Mouse (Mus musculus) stomach, embryonic 14.5 days (tissue): ENCODE measurements around the gene Slc6a20a. TPM values are rescaled to one million over a fixed set of nuclear protein-coding genes. Genes with fewer than 3 reads are reported as not detected.

ENCODE experiments used
- ATAC-seq: fragments of 200-750 bp; cut with Nextera tagmentation; 2 replicates; pipeline ENCODE4 v1.8.0; 2017; ENCODE audit warnings: low read depth, moderate TSS enrichment; ENCODE audit not compliant: insufficient number of reproducible peaks, insufficient read depth, low FRiP score
- H3K27ac ChIP-seq: fragments of 300-500 bp; sonication (generic); 2 replicates; pipeline ENCODE4 v1.5.1; 2014; ENCODE audit warnings: mild to moderate bottlenecking, low read length, moderate library complexity, mixed read lengths
- H3K27me3 ChIP-seq: fragments of 300-500 bp; sonication (generic); 2 replicates; pipeline ENCODE4 v1.6.1; 2014; ENCODE audit warnings: low read length, control low read depth, mixed read lengths; ENCODE audit not compliant: control insufficient read depth, insufficient read depth
- H3K36me3 ChIP-seq: fragments of 300-500 bp; sonication (generic); 2 replicates; pipeline ENCODE4 v1.6.1; 2014; ENCODE audit warnings: mild to moderate bottlenecking, control low read depth, low read length, moderate library complexity, mixed read lengths; ENCODE audit not compliant: control insufficient read depth, insufficient read depth
- H3K4me1 ChIP-seq: fragments of 300-500 bp; sonication (generic); 2 replicates; pipeline ENCODE4 v1.6.1; 2014; ENCODE audit warnings: low read length, control low read depth, mixed read lengths; ENCODE audit not compliant: control insufficient read depth, insufficient read depth
- H3K4me2 ChIP-seq: fragments of 300-500 bp; sonication (generic); replicated peaks from 2 replicates; pipeline ENCODE4 v1.6.1; 2014; ENCODE audit warnings: low read depth, low read length, control low read depth
- H3K4me3 ChIP-seq: fragments of 300-500 bp; sonication (generic); 2 replicates; pipeline ENCODE4 v1.5.1; 2014; ENCODE audit warnings: low read depth, low read length, control low read depth
- H3K9ac ChIP-seq: fragments of 300-500 bp; sonication (generic); replicated peaks from 2 replicates; pipeline ENCODE4 v1.6.1; 2014; ENCODE audit warnings: low read depth, mild to moderate bottlenecking, control low read depth, low read length, moderate library complexity, mixed read lengths
- H3K9me3 ChIP-seq: fragments of 300-500 bp; sonication (generic); 2 replicates; pipeline ENCODE4 v1.6.1; 2016; ENCODE audit warnings: low read depth, low read length, control low read depth; ENCODE audit not compliant: control insufficient read depth
- WGBS: fragments of 180-500 bp; shearing (Covaris S2); extraction: QIAGEN DNeasy Blood & Tissue Kit; methylation state at CpG from one replicate; pipeline ENCODE4 v1.1.7; 2014; 5-methylcytosine and 5-hydroxymethylcytosine counted together
- polyA plus RNA-seq: library from polyadenylated mRNA; unstranded; fragments of >200 nt; fragmentation: Nextera tagmentation; extraction: Ambion mirVana; gene quantifications from 2 replicates; pipeline ENCODE4 v1.2.1, GENCODE M21; 2014

The Slc6a20a gene
- polyA plus RNA-seq, 1 experiment from 2014 or later: 0.27 TPM

- ATAC-seq: no peak
- H3K36me3 ChIP-seq: no peaks in the 10 kb centered on the region
- H3K27ac ChIP-seq: no peak overlapping the region
- WGBS: 73% methylated on average over 3 of the region's 3 CpGs
- H3K4me1 ChIP-seq: no peaks in the 10 kb centered on the region
- no peak overlapping the region for H3K4me2 ChIP-seq
- no peak overlapping the region for H3K9ac ChIP-seq
- H3K4me3 ChIP-seq: no peak overlapping the region
- H3K9me3 ChIP-seq: no peaks in the 10 kb centered on the region
- no peaks in the 10 kb centered on the region for H3K27me3 ChIP-seq
Observed at GRCm38 (mm10) chr9:123631666-123632065, 47.0 kb downstream of the Slc6a20a start.

DNA sequence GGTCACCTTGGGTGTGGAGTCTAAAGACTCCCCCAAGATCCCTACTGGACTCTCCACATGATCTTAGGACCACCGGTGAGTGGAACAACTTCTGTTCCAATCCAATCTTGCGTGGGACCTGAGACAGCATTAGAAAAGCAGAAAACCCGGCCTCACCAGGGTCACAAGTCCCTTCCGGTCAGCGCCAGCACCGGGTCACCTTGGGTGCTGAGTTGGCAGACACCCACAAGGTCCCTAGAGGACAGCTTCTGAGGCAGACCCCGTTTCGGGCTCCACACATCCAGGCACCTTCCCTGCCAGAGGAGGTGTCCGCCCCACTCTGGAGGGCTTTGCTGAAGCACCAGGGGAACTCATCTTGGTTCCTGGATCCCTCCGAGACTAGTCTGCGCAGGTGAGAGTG, 52.9 kb downstream of the Slc6a20a start:
- H3K4me1 ChIP-seq: no peaks in the 10 kb centered on the region
- WGBS: 94% methylated on average over 11 of the region's 11 CpGs

DNA sequence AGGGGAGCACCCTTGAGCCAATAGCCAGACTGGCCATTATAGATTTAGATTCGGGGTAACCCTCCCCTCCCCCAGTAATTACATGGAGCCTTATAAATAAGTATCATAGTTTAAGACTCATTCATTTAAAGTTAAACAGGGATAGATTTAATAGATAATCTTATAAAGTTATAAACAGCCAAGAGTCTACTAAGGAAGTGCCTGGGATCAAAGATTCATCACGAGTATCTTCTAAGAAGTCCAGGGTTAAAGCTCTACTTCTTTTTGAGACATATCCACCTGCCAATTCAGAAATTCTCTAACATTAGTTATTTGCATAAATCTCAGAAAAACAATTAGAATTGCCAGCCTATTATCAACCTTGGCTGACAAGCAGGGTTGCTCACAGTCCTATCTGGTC, 53.9 kb downstream of the Slc6a20a start:
- ATAC-seq: no peak
- Histone ChIP-seq H3K4me2 (no peak overlapping the region), H3K4me1 (no peaks in the 10 kb centered on the region), H3K36me3 (no peaks in the 10 kb centered on the region), H3K4me3 (no peak overlapping the region), H3K9me3 (no peaks in the 10 kb centered on the region), H3K27ac (no peak overlapping the region), H3K27me3 (no peaks in the 10 kb centered on the region), H3K9ac (no peak overlapping the region)
- WGBS: 83% methylated on average over 2 of the region's 2 CpGs

More for the DNA sequence above, 52.9 kb downstream of the Slc6a20a start:
- ATAC-seq: no peak
- no peaks in the 10 kb centered on the region for H3K27me3 ChIP-seq
- no peak overlapping the region for H3K4me2 ChIP-seq
- H3K4me3 ChIP-seq: no peak overlapping the region
- no peak overlapping the region for H3K27ac ChIP-seq
- no peaks in the 10 kb centered on the region for H3K9me3 ChIP-seq
- H3K9ac ChIP-seq: no peak overlapping the region
- H3K36me3 ChIP-seq: no peaks in the 10 kb centered on the region

- 76% methylated on average over 5 of the region's 5 CpGs for WGBS
- no peak overlapping the region for H3K4me3 ChIP-seq
- H3K4me1 ChIP-seq: no peaks in the 10 kb centered on the region
- H3K36me3 ChIP-seq: no peaks in the 10 kb centered on the region
- H3K9me3 ChIP-seq: no peaks in the 10 kb centered on the region
- no peak for ATAC-seq
- H3K27ac ChIP-seq: no peak overlapping the region
- no peaks in the 10 kb centered on the region for H3K27me3 ChIP-seq
- no peak overlapping the region for H3K9ac ChIP-seq
- no peak overlapping the region for H3K4me2 ChIP-seq
Observed at GRCm38 (mm10) chr9:123620311-123621098, 58.2 kb downstream of the Slc6a20a start.

DNA sequence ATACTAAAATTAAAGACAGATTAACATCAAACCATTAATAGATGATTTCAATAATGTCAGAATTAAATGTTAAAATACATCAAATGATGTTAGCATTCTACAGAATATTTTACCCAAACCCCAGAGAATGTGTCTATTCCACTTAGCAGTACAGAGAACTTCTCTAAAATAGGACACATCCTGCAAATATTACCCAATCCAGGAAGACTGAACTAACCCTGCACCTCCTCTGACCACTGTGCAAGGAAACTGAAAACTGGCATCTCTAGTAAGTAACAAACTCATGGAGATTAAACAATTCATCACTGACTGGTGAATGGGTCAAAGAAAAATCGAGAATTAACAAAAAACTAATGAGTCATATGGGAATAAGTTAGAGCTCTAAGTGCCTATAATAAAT, 77.2 kb downstream of the Slc6a20a start:
- Histone ChIP-seq H3K9me3 (no peaks in the 10 kb centered on the region), H3K36me3 (no peaks in the 10 kb centered on the region), H3K4me2 (no peak overlapping the region), H3K4me1 (no peaks in the 10 kb centered on the region), H3K27me3 (no peaks in the 10 kb centered on the region), H3K9ac (no peak overlapping the region), H3K4me3 (no peak overlapping the region), H3K27ac (no peak overlapping the region)
- 69% methylated on average over 1 of the region's 1 CpGs for WGBS
- ATAC-seq: no peak

DNA sequence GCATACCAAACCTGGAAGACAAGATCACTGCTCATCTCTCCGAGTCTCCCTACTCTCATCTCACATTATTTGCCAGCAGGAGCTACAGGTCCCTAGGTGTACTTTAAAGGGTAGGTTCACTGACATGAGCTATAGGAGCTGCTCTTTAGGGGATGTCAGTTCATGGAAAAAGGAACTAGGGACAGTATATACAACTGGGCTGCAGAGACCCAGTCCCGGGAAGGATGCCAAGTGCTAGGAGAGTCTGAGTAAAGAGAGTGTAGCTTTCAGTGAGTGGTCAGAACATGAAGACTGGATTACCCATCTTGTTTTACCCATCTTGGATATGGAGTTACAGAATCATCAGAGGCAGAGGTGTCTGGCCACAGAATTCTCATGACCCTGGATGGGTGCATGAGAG, 81.3 kb downstream of the Slc6a20a start:
- Histone ChIP-seq H3K36me3 (peaks cover 10% of the 10 kb centered on the region; the same call in 1 of the 2 replicates), H3K4me2 (no peak overlapping the region), H3K9ac (no peak overlapping the region), H3K4me1 (no peaks in the 10 kb centered on the region), H3K27me3 (no peaks in the 10 kb centered on the region), H3K4me3 (no peak overlapping the region), H3K9me3 (no peaks in the 10 kb centered on the region), H3K27ac (no peak overlapping the region)
- ATAC-seq: no peak
- 94% methylated on average over 2 of the region's 2 CpGs for WGBS

DNA sequence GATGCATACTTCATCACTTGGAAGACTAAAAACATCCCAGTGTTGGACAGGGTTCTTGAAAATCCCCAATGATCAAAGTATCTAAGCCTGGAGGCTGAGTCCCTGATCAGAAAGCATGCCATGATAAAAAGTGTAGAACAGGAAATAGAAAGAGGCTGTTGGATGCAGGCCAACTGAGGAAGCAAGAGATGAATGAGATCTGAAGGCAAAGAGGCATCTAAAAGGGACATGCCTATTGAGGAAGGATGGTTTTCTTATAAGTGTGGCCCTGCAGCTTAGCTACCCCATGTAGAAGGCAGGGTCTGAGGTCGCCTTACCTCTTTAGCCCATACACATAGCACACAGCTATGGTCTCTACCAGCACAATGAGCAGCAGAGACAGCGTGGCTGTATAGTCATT, 81.8 kb downstream of the Slc6a20a start:
- H3K27ac ChIP-seq: no peak overlapping the region
- no peaks in the 10 kb centered on the region for H3K27me3 ChIP-seq
- no peak for ATAC-seq
- WGBS: 97% methylated on average over 2 of the region's 2 CpGs
- H3K9ac ChIP-seq: no peak overlapping the region
- peaks cover 10% of the 10 kb centered on the region; the same call in 1 of the 2 replicates for H3K36me3 ChIP-seq
- H3K4me1 ChIP-seq: no peaks in the 10 kb centered on the region
- H3K9me3 ChIP-seq: no peaks in the 10 kb centered on the region
- H3K4me3 ChIP-seq: no peak overlapping the region
- H3K4me2 ChIP-seq: no peak overlapping the region

DNA sequence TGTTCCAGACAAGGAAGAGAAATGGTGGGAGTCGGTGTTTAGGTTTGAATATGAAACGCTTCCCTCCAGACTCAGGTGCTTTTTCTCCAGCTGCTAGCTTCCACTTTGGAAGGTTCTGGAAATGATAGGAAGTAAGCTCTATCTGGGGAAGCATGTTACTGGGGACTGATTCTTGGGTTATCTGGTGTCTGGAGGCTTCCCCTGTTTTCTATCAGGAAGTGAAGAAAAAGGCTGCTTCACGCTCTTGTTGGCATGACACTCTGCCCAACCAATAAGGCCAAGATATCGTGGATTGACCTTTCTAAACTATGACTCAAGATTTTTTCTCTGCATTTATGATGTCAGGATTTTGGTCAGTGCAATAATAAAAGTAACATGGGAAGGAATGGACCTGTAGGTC, 83.5 kb downstream of the Slc6a20a start:
- no peak overlapping the region for H3K9ac ChIP-seq

More for the DNA sequence above, 83.5 kb downstream of the Slc6a20a start:
- Histone ChIP-seq H3K4me2 (no peak overlapping the region), H3K27me3 (no peaks in the 10 kb centered on the region), H3K27ac (no peak overlapping the region), H3K9me3 (no peaks in the 10 kb centered on the region), H3K36me3 (peaks cover 13% of the 10 kb centered on the region; the same call in 1 of the 2 replicates), H3K4me3 (no peak overlapping the region), H3K4me1 (no peaks in the 10 kb centered on the region)
- no peak for ATAC-seq
- 89% methylated on average over 4 of the region's 4 CpGs for WGBS
